Mouse (Mus musculus): Measurements from ENCODE around the gene Tmem176a. TPM values are rescaled to one million over a fixed set of nuclear protein-coding genes. Genes with fewer than 3 reads are reported as not detected.

Gene Tmem176a
- polyA plus RNA-seq, 1 experiment, result 11.0 TPM

DNA sequence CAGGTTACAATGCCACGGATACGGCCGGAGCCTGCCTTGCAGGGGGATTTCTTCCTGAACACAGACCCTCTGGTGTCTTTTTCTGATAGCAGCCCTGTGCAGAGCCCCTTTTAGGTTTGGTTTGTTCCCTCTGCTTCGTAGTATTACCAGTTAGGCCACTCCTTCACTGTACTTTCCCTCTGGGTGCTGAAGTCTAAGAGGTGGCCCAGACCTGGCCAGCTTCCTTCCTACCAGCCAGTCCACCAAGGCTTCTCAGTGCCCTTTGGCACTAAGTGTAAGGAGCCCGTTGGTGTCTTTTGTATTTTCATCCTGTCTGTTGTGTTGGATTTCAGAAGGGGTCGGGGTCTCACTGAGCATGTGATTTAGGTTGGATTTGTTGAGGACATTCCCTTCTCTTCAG, 34.8 kb downstream of the Tmem176a start:
- no peak for DNase-seq
- no peak for TF ChIP-seq CTCF (IDR thresholded peaks at IDR 0.05; ENCODE audit: borderline replicate concordance, insufficient read depth, low read depth, low read length)
- TF ChIP-seq POLR2A (IDR thresholded peaks at IDR 0.05; ENCODE audit: borderline replicate concordance, insufficient read depth, low read length), result no peak
- 82% methylated on average over 6 of the region's 6 CpGs for WGBS
- Histone ChIP-seq H3K4me1 (ENCODE audit: control insufficient read depth, insufficient read depth, low read length) (no peaks in the 10 kb centered on the region), H3K4me3 (replicated peaks; ENCODE audit: insufficient read depth, low read depth, low read length) (no peak overlapping the region), H3K27ac (ENCODE audit: insufficient read depth, low read length) (no peak overlapping the region), H3K27me3 (ENCODE audit: control insufficient read depth, insufficient read depth, low read length) (no peaks in the 10 kb centered on the region)

DNA sequence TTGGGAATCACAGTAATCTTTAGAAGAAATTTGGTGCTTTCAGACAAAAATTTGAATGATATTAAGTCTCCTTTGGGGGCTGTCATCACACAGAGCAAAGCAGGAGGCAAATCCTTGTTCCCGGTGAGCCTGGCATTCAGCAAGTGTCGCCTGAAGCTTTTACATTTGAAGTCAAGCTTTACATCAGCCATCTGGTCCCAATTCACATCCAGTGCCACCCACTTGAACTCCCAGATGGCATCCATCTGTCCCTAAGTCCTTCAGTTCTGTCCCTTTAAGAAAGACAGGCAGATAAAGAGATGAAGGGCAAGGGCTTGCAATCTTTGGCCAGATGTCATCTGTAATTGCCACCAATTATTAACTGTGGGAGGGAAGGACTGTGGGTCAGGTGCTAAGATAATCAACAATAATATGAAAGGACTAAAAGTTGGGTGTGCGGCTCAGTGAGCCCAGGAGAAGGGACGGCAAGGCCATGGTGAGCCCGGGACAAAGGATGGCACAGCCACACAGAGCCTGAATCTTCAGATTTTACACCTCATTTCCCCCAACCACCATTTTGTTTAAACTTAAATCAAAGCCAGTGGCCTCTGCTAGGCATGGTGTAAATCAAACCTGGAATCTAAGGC, 35.9 kb downstream of the Tmem176a start:
- TF ChIP-seq CTCF (IDR thresholded peaks at IDR 0.05; ENCODE audit: borderline replicate concordance, insufficient read depth, low read depth, low read length) (no peak), POLR2A (IDR thresholded peaks at IDR 0.05; ENCODE audit: borderline replicate concordance, insufficient read depth, low read length) (no peak)
- Histone ChIP-seq H3K4me3 (replicated peaks; ENCODE audit: insufficient read depth, low read depth, low read length) (no peak overlapping the region), H3K27me3 (ENCODE audit: control insufficient read depth, insufficient read depth, low read length) (no peaks in the 10 kb centered on the region), H3K27ac (ENCODE audit: insufficient read depth, low read length) (no peak overlapping the region), H3K4me1 (ENCODE audit: control insufficient read depth, insufficient read depth, low read length) (no peaks in the 10 kb centered on the region)
- WGBS, result 35% methylated on average over 5 of the region's 5 CpGs
- peak; percentile 27 to 53 for DNase-seq

DNA sequence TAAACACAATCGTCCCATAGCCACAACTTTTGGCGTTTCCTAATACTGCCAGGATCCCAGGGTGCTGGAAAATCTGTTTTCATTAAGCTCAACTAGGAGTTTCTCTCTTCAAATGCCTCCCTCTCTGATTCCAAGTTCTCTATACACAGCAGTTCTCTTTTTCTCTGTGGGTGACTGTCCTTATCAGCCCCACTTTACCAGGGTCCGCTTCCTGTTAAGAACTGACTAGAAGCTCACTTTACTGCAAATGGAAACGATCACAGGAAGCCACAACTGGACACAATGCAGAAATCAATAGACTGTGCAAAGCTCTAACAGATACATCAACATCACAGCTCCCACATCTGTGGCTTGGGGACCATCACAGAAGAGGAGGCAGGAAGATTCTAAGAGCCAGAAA, 53.5 kb downstream of the Tmem176a start:
- Histone ChIP-seq H3K4me3 (replicated peaks; ENCODE audit: insufficient read depth, low read depth, low read length) (no peak overlapping the region), H3K27me3 (ENCODE audit: control insufficient read depth, insufficient read depth, low read length) (no peaks in the 10 kb centered on the region), H3K4me1 (ENCODE audit: control insufficient read depth, insufficient read depth, low read length) (no peaks in the 10 kb centered on the region), H3K27ac (ENCODE audit: insufficient read depth, low read length) (no peak overlapping the region)
- WGBS, result 54% methylated on average over 4 of the region's 4 CpGs
- DNase-seq, result no peak
- TF ChIP-seq POLR2A (IDR thresholded peaks at IDR 0.05; ENCODE audit: borderline replicate concordance, insufficient read depth, low read length), result no peak
- no peak for TF ChIP-seq CTCF (IDR thresholded peaks at IDR 0.05; ENCODE audit: borderline replicate concordance, insufficient read depth, low read depth, low read length)

DNA sequence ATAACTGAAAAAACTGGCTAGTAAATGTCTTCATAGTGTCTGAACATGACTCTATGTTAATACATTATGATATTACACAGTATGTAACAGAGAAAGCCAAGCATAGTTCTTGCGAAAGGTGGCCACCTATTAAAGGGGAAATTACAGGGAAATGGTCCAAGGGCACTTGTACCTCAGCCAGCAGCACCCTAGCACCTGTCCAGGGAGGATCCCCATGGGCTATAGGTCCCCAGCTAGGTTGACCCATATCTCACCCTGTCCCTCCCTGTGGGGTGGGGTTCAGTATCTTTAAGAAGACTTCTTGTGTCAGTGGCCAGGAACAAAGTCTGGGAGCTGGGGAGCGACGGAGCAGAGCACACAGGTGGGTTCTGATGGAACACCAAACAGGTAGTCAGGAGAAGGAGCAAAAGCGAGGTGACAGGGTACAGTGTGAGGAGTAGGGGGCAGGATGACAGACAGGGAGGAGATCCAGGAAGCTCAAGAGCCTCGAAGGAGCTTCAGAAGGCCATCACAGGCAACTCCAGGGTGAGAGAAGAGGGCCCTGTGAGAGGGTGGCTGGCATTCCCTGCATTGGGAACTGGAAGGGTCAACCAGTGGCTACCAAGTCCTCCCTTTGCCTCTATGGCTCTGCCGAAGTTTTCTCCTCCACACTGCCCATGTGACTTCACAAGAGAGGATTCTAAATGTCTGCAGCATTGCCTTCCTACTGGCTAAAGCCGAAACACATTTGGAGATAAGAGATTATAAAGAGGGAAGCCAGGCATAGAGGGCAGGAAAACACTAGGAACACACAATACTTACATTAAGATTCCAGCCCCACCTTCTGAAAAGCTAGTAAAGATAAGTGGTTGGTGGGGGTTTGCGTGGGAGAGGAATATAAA, 54.5 kb downstream of the Tmem176a start:
- Histone ChIP-seq H3K27ac (ENCODE audit: insufficient read depth, low read length) (no peak overlapping the region), H3K4me3 (replicated peaks; ENCODE audit: insufficient read depth, low read depth, low read length) (no peak overlapping the region), H3K4me1 (ENCODE audit: control insufficient read depth, insufficient read depth, low read length) (no peaks in the 10 kb centered on the region), H3K27me3 (ENCODE audit: control insufficient read depth, insufficient read depth, low read length) (no peaks in the 10 kb centered on the region)
- peak in 1 of 2 experiments; percentile 1 for DNase-seq
- WGBS, result 88% methylated on average over 8 of the region's 8 CpGs
- TF ChIP-seq CTCF (IDR thresholded peaks at IDR 0.05; ENCODE audit: borderline replicate concordance, insufficient read depth, low read depth, low read length), result no peak

DNA sequence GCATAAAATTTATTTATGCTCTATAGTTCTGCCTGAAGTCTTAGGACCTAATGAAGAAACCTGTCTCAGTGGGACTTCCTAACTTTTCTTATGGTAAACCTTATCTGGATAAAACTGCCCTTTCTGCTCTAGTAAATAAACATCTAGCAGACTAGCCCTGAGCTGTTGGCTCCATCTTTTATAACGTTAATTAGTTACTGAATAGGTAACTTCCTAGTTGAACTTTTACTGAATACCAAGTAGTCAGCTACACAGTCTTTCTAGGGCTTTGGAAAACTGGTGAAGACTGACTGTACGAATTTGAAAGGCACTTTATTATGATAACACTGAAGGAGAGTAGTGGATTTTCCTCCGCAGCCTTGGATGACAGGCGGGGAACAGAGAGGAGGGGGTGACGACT, 55.2 kb downstream of the Tmem176a start:
- H3K4me1 ChIP-seq (ENCODE audit: control insufficient read depth, insufficient read depth, low read length), result no peaks in the 10 kb centered on the region
- no peak for DNase-seq
- WGBS, result 89% methylated on average over 5 of the region's 5 CpGs
- no peak overlapping the region for H3K4me3 ChIP-seq (replicated peaks; ENCODE audit: insufficient read depth, low read depth, low read length)
- H3K27me3 ChIP-seq (ENCODE audit: control insufficient read depth, insufficient read depth, low read length), result no peaks in the 10 kb centered on the region
- TF ChIP-seq CTCF (IDR thresholded peaks at IDR 0.05; ENCODE audit: borderline replicate concordance, insufficient read depth, low read depth, low read length) (no peak), POLR2A (IDR thresholded peaks at IDR 0.05; ENCODE audit: borderline replicate concordance, insufficient read depth, low read length) (no peak)
- no peak overlapping the region for H3K27ac ChIP-seq (ENCODE audit: insufficient read depth, low read length)

Other genes with a start within 250 kb of the Tmem176a start
- gene Repin1, start 247.0 kb upstream of the Tmem176a start, polyA plus RNA-seq (2012; rRNA removed), result 98.5 and 109 TPM in 2 replicates
- gene Gm44965, start 247.0 kb upstream of the Tmem176a start, polyA plus RNA-seq (2012; rRNA removed), result not detected in 2 replicates
- gene Zfp775, start 238.9 kb upstream of the Tmem176a start, polyA plus RNA-seq (2012; rRNA removed), result 7.4 and 7.6 TPM in 2 replicates
- 34.3 and 35.2 TPM in 2 replicates for gene AI854703, start 214.2 kb upstream of the Tmem176a start, polyA plus RNA-seq (2012; rRNA removed)
- 1.3 TPM in 2 replicates for gene Gimap8, start 193.7 kb upstream of the Tmem176a start, polyA plus RNA-seq (2012; rRNA removed)
- 0.86 and 0.98 TPM in 2 replicates for gene Gimap9, start 164.8 kb upstream of the Tmem176a start, polyA plus RNA-seq (2012; rRNA removed)
- gene Gimap4, start 156.4 kb upstream of the Tmem176a start, polyA plus RNA-seq (2012; rRNA removed), result 0.54 and 0.74 TPM in 2 replicates
- 4.1 and 4.6 TPM in 2 replicates for gene Gimap6, start 132.7 kb upstream of the Tmem176a start, polyA plus RNA-seq (2012; rRNA removed)
- gene Gm28053, start 122.3 kb upstream of the Tmem176a start, polyA plus RNA-seq (2012; rRNA removed), result 0.93 TPM in 1 of 2 replicates, not detected in the other
- gene Gimap7, start 122.3 kb upstream of the Tmem176a start, polyA plus RNA-seq (2012; rRNA removed), result not detected in 2 replicates
- 1.8 and 2.3 TPM in 2 replicates for gene Gimap1, start 101.9 kb upstream of the Tmem176a start, polyA plus RNA-seq (2012; rRNA removed)
- gene Gimap5, start 94.7 kb upstream of the Tmem176a start, polyA plus RNA-seq (2012; rRNA removed), result 0.57 and 0.82 TPM in 2 replicates
- 0.29 and 0.36 TPM in 2 replicates for gene Gimap3, start 70.1 kb upstream of the Tmem176a start, polyA plus RNA-seq (2012; rRNA removed)
- 48.7 and 54.4 TPM in 2 replicates for gene Tmem176b, start 577 bp downstream of the Tmem176a start, polyA plus RNA-seq (2012; rRNA removed)
- 0.25 and 0.31 TPM in 2 replicates for gene Aoc1, start 32.0 kb downstream of the Tmem176a start, polyA plus RNA-seq (2012; rRNA removed)
- gene 1600015I10Rik, start 89.0 kb downstream of the Tmem176a start, polyA plus RNA-seq (2012; rRNA removed), result not detected in 2 replicates
- gene Doxl2, start 134.0 kb downstream of the Tmem176a start, polyA plus RNA-seq (2012; rRNA removed), result not detected in 2 replicates
- gene Svs1, start 145.9 kb downstream of the Tmem176a start, polyA plus RNA-seq (2012; rRNA removed), result not detected in 2 replicates
- gene Gpnmb, start 195.6 kb downstream of the Tmem176a start, polyA plus RNA-seq (2012; rRNA removed), result 2.2 and 2.8 TPM in 2 replicates
- 19.9 and 22.2 TPM in 2 replicates for gene Malsu1, start 232.9 kb downstream of the Tmem176a start, polyA plus RNA-seq (2012; rRNA removed)

Data from cerebellum, adult 2 months (tissue).